Mouse (Mus musculus): ENCODE measurements at regions not wholly inside any gene's neighbourhood (a gene's known extent, or its start where the extent isn't known, plus 50 kb on each side); places are given as distances from the start of the nearest gene placed in this dataset.
A peak's percentile ranks its signal among the peaks of the same experiment; 100 is the strongest.

- no peak for DNase-seq (ENCODE audit: low read depth, low spot score)
Observed at GRCm38 (mm10) chr6:31106856-31107359, 148.0 kb upstream of the Klf14 start.

GRCm38 (mm10) chr6:31107360-31107759 lies 148.5 kb upstream of the Klf14 start:
- no peak for DNase-seq (ENCODE audit: low read depth, low spot score)

DNA sequence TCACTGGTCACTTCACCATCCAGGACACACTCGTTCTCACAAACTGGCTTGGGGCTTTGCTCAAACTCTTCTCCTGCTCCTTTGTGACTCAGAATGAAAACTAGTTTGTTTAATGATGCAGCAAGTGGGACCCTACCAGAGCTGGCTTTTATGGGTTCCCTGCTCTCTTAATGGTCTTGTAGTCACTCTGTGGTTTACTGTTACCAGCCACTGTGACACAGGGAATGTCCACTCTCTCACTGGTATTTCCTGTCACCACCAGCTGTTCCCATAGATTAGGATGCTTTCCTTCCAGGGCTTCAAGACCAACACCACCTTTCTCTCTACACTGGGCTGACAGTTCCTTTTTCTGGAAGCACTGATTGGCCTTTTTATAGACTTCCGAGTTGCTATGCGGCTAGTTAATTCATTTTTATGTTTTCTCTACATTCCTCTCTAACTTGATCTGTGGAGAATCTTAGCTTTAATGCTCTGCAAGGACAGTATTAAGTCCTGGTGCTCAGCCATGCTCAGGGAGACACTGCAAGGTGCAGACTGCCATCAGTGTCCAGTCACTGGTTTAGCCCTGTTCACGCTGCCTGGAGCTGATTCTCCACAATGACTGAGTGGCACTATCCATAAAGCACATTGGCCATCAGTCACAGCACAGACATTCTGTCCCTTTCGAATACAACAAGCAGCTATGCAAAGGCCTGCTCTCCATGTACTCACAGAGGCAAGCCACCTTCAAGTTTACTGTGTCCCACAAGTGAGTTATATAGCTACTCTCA lies 149.2 kb upstream of the Klf14 start:
- no peak for DNase-seq (ENCODE audit: low read depth, low spot score)

- DNase-seq (ENCODE audit: low read depth, low spot score): no peak
Observed at GRCm38 (mm10) chr6:31109604-31110003, 150.7 kb upstream of the Klf14 start.

DNA sequence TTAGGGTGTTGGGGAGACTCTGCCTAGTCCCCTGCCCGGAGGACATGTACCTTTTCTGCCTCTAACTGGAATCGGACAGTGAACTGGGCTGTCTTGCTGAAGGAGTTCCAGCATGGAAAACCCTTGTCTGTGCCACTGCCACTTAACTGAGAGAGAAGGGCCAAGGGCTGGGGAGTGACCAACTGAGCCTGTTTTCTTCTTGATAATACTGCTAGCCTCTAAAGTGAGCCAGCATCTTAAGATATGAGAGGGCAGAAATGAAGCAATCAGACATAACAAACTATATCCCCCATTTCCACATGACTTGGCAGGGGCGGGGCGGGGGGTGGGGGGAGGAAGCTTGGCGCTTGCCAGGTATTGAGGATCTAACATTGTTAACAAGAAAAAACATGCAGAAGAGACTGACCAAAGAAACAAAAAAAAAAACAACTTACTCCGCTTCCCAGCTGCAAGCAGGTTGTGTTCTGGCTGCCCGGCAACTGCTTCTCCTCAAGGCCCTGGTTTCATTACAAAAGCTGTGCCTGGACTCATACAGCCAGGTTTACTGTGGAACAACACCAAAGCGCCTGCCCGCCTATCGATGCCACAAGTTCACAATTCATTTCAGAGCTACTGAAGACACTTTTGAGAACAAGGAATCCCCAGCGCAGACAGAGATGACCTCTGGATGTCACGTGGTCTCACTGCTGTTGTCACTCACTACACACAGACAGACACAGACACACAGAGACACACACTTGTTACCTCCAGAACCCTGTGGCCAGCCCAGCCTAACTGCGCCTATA lies 153.6 kb upstream of the Klf14 start:
- no peak for DNase-seq (ENCODE audit: low read depth, low spot score)

DNA sequence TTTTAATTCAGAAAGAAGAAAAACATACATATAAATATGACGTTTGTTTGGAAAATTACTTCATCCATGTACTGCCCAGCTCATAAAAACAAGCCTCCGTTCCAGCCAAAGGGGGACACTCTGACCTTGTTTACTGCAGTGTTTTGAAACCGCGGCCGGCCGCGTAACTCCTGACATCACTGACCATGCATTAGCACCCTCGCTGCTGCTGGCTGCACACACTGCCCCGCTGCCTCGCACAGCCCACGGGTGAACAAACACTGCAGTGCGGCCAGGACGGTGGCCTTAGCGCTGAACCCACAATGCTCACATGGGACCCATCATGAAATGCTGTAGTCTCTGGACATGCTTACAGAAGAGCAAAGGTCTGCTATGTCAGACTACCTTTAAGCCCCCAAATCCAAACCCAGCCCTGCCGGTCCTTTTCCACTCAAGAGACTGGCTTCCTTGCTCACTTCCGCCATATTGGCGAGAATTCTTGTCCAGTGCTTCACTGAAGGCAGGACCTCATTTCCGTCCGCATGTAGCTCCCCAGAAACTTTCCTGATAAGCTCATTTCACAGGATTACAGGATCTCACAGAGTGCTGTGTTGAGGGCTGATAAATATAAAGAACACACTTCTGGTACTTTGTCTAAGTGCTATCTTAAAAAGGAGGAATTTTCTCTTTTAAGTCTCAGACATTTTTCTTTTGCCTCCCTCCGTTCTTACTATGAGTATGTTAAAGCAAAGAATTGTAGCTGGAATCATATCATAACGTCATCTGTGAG lies 154.9 kb upstream of the Klf14 start:
- no peak for DNase-seq (ENCODE audit: low read depth, low spot score)

GRCm38 (mm10) chr6:31114336-31115335 lies 155.8 kb upstream of the Klf14 start:
- no peak for DNase-seq (ENCODE audit: low read depth, low spot score)

DNA sequence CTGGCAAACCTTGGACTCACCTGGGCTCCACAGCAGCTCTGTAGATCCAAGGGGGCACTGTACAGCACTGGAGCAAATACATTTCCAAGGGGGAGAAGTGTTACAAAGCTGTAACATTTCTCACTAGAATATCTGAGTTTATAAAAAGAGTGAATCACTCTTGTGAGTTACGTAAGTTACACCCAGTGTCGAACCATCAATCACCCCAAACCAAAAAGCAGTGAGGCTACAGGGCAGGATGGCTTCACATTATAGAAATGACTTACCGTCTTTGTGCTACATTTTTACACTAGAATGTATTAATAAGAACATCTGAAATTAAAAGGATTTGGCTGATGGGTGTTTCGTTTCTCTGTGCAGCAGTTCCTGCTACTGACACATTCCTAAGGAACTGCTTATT lies 156.7 kb upstream of the Klf14 start:
- DNase-seq (ENCODE audit: low read depth, low spot score): no peak

DNA sequence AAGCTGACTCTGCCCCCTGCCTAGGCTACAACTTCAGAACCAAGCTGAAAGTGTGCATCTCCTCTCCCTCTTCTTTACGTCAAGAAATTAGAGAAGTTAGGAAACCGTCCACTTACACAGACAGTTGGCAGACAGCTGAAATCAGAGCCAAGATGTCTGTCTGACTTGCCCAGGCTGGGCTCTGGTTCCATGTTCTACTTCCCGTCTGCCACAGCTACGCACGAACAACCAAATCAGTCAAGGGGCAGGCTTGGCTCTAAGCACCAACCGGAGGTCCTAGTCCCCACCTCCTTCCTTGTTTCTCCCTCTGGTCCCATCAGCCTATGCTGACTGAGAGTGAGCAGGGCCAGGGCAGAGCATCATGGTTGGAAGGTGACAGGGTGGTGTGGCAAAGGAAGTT lies 157.5 kb upstream of the Klf14 start:
- no peak for DNase-seq (ENCODE audit: low read depth, low spot score)

GRCm38 (mm10) chr6:31117666-31118065 lies 158.8 kb upstream of the Klf14 start:
- no peak for DNase-seq (ENCODE audit: low read depth, low spot score)

- DNase-seq (ENCODE audit: low read depth, low spot score): no peak
Observed at GRCm38 (mm10) chr6:31121008-31121407, 162.1 kb upstream of the Klf14 start.

DNA sequence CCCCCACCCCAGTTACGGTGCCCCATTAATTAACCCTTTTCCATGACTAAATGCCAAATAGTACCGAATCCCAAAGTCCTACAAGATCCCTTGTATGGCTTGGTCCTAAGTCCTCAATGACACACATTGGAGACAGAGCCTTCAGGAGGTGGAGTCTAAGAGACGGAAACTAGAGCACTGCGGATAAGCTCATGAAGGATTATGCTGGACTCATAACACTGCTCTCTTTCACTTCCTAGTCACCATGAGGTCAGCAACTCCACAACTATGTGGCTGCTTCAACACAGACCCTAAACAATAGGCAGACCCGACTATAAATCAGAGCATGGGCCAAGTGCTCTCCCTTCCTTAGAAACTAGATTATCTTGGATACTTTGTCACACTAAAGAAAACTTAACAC lies 164.0 kb upstream of the Klf14 start:
- DNase-seq (ENCODE audit: low read depth, low spot score): no peak

GRCm38 (mm10) chr6:31123342-31123990 lies 164.6 kb upstream of the Klf14 start:
- no peak for DNase-seq (ENCODE audit: low read depth, low spot score)

- DNase-seq (ENCODE audit: low read depth, low spot score): no peak
Observed at GRCm38 (mm10) chr6:31124076-31124475, 165.2 kb upstream of the Klf14 start.

- DNase-seq (ENCODE audit: low read depth, low spot score): no peak
Observed at GRCm38 (mm10) chr6:31124872-31125271, 166.0 kb upstream of the Klf14 start.

- peak; percentile 55 for DNase-seq (ENCODE audit: low read depth, low spot score)
Observed at GRCm38 (mm10) chr6:31125328-31126118, 166.6 kb upstream of the Klf14 start.

DNA sequence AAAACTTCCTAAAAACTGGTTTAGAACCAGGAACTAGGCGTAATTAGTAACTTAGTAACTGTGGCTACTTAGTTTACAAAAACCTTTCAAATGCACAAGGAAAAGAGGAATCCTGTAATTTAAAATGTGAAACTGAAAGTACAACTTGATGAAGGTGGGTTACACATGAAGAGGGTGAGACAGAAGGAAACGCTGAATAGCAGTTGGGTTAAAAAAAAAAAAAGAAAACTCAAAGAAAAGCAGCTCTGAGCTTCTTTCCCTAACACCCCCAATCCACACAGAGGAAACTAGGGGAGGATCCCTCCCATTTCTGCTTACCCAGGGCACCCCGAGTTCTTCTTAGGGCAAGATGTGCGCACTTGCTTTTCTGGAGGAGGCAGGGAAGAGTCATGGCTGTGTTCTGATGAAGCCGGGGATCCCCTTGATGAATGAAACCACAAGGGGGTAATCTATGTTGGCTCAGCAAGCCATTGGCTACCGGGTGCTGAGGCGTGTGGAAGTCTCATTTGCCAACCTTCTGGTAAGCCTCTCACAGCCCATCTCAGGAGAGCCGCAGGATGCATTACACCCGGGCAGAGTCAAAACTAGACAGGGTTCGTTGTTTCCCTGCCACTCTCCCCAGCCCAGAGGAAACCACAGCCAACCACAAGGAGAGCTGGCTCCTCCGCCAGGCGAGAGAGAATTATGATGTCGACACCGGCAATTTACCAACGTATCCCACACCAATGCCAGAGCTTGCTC lies 167.4 kb upstream of the Klf14 start:
- peak; percentile 37 for DNase-seq (ENCODE audit: low read depth, low spot score)

GRCm38 (mm10) chr6:31129170-31129569 lies 170.3 kb upstream of the Klf14 start:
- no peak for DNase-seq (ENCODE audit: low read depth, low spot score)

DNA sequence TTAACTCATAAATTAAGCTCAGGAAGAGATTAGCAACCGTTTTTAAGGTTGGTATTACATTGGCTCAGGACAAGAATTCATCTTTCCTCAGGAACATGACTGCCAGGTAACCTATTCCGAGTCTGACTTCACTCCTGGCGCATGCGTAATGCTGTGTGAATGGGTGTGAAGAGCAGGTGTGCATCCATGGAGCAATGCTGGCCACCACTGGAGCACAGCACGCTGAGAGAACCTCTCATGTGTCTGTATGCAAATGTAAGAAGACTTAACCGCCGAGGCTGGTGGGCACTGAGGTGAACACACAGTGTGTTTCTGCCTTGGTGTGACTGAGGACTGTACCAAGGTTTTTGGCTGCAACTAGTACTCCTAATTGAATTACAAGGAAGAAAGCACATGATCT lies 171.1 kb upstream of the Klf14 start:
- no peak for DNase-seq (ENCODE audit: low read depth, low spot score)
